Mouse (Mus musculus) right cerebral cortex, postnatal 4 days (tissue): ENCODE results near the gene Acta2.

Experiments
- DNase-seq: peaks from one replicate; pipeline ENCODE4 v3.0.0-alpha.2; 2022

Gene Acta2

DNA sequence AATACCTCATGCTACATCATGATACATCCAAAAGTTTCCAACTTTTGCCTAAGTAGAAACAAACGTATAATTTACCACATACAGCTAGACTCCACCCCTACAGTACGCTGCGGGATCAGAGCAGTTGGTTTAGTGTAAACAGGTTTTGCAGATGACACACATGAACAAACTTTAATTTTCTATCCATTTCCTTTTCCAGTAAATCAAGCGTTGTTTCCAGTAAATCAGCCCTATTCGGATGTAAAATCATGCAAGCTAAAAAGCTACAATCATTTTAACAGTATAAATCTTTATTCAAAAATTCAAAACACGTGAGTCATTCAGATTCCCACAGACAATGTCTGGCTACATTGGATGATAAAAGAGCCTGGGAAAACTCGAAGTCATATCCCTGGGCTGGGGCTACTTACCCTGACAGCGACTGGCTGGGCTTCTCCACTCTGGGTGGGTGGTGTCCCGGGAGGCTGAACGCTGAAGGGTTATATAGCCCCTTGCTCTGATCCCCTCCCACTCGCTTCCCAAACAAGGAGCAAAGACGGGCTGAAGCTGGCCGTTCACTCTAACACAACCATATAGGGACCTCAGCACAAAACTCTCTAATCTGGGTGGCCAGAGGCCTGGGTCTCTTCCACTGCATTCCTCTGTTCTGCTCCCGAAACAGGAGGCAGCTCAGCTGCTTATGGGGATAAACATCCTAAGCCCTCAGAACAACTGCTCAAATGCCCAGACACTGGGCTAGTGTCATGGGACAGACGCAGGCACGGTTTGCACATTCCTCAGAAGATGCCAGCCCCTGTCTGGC, at the start of gene Acta2:
TSS of gene Acta2 (minus strand) at position 711 of the 802 bp plus-strand sequence.
- no peak for DNase-seq

- DNase-seq, result no peak
Observed at GRCm38 (mm10) chr19:34304917-34305316, 49.5 kb upstream of the Acta2 start.

DNA sequence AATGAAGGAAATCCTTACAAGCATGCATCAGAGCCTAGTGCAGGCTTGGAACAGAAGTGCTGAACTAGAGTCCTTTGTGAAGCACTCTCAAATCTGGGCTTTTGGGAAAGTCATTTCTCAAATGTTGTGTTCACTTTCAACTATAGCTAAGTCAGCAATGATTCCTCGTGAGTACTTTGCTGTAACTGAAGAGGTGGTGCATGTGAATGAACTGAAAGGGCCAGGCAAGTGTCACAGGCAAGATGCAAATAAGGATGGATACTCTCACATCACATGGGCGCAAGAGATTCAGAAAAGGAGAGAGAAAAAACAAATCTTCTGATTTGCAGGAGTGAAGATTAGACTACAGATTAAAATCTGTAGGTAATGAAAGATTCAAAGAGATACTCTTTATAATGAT, 45.0 kb upstream of the Acta2 start:
- DNase-seq, result no peak

- no peak for DNase-seq
Observed at GRCm38 (mm10) chr19:34299229-34299628, 43.8 kb upstream of the Acta2 start.

GRCm38 (mm10) chr19:34298531-34298930, 43.1 kb upstream of the Acta2 start:
- no peak for DNase-seq

- no peak for DNase-seq
Observed at GRCm38 (mm10) chr19:34295442-34295841, 40.1 kb upstream of the Acta2 start.

DNA sequence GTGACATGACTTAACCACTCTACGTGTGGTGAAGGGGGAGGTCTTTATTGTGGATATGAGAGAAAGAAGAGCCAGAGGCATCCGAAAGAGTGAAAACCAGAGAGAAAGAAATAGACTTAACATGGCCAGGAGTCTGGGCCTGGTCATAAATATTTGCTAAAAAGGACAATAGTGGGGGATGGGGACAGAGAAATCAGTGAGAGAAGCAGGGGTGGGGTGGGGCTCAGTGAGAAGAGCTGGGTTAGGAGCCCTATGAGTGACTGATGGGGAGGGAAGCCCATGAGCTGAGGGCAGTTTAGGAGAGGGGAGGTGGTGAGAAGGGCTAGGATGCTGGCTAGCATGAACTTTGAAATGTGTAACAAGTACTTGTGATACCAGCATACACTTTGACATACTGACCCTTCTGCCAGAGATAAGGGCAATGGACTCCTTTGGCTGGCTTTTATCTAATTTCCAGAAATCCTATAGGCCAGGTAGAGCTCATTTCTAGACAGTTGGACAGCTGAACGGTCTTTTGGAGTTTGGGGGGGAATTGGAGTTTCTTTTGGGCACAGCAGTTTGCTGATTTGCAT, 38.1 kb upstream of the Acta2 start:
- DNase-seq, result no peak

- DNase-seq, result no peak
Observed at GRCm38 (mm10) chr19:34292701-34293100, 37.3 kb upstream of the Acta2 start.

DNA sequence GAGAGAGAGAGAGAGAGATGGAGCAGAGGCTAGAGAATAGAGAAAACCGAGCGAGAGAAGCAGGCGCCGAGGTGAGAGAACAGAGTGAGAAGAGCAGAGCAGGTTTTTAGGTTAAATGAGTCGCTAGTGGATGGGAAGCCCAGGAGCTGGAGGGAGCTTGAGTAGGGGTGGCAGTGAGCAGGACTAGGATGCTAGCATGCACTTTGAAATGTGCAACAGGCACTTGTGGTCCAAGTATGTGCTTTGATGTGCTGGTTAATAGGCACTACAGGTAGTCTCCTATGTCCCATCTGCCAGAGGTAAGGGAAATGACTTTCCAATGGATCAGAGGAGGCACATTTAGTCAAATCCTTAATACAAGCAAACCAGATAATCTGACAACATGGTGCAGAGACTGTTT, 36.6 kb upstream of the Acta2 start:
- DNase-seq, result no peak

GRCm38 (mm10) chr19:34291379-34291778, 36.0 kb upstream of the Acta2 start:
- DNase-seq, result no peak

- no peak for DNase-seq
Observed at GRCm38 (mm10) chr19:34290872-34291341, 35.5 kb upstream of the Acta2 start.

GRCm38 (mm10) chr19:34289948-34290789, 34.8 kb upstream of the Acta2 start, which contains the start of gene Fas:
Fas (plus strand) TSS chr19:34290666.
- peak; percentile 42 for DNase-seq

DNA sequence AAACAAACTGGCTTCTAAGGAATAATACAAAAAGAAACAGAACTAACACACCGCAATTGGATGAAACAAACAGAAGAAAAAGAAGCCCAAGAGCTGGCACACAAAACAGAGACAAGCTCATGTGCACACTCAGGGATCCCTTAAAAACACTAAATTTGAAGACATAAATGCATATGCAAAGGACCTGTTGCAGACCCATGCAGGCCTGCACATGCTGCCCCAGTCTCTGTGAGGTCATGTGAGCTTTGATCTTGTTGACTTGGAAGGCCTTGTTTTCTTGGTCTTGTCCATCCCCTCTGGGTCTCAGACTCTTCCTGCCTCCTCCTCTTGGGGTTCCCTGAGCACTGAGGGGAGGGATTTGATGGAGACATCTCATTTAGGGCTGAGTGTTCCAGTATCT, 33.3 kb upstream of the Acta2 start:
- no peak for DNase-seq

DNA sequence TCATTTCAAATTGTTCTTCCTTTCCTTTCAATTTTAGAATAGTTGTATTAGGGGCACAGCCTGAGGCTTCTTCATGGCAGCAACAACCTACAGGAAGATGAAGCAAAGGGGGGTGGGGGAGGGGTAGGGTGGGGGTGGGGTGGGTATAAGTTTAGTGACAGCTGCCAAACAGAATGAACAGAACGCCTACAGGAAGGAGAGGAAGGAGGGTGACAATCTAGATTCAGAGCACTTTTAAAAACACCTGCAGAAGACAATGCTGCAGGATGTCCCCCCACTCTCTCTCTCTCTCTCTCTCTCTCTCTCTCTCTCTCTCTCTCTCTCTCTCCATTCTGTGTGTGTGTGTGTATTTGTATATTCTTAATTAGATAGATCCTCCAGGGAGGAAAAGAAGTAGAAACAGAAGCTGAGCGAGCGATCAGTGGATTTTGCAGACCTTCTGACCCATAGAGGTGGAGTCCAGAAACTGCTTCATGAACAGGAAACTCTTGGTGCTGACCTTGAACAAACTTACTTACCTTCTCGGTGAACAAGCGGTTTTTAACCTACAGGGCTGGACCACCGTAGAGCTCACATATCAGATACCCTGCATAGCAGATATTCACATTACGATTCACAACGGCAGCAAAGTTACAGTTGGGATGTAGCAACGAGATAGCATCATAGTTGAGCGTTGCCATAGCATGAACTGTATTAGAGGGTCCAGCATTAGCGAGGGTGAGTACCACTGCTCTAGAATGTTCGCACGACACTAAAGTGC, 32.4 kb upstream of the Acta2 start:
- no peak for DNase-seq

DNA sequence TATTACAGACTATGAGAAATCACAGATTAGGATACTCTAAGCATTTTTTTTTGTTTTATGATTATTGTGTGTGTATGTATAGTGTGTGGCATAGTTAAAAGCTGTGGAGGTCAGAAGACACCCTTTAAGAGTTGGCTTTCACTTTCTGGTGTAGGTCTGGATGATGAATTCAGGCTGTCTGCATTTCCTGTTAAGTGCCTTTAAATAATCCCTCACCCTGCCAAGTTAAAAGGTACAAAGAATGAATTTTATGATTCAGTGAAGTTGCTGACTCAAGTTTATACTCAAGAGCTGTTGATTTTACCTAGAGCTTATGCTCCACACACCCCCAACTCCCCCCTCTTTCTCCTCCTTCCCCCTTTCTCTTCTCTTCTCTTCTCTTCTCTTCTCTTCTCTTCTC, 31.8 kb upstream of the Acta2 start:
- no peak for DNase-seq

- no peak for DNase-seq
Observed at GRCm38 (mm10) chr19:34284826-34285225, 29.4 kb upstream of the Acta2 start.

DNA sequence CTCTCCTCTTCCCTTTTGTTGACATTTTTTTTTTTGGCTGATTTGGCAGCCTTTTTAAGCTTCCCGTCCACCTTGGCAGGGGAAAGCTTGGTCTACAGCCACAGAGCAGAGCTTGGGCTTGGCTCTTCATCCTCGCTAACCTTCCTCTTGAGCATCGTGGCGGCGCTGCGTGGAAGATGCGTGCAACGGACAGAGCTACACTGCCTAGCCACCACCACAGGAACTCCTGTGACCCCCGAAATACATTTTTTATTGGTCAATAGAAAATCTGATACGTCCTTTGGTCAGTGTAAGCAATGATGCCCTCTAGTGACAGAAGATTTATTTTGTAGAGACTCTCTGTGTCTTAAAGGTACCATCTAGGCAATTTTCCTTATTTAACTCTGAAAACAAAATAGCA, 29.0 kb upstream of the Acta2 start:
- no peak for DNase-seq

DNA sequence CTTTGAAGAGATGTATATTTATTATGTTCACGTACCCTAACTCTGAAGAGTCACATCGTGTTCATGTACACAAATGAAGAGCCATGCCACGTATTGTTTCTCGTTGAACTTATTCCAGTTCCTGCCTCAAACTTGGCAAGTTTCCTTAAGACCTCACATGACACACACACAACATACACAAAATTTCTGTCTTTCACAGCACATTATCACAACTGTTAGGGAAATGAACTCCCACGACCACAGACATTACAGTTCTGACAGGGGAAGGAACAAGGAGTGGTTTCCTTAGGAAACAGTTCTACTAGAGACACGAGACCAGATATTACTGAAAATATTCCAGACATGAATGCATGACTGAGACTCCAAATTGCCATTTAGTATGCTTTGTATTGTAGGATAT, 28.2 kb upstream of the Acta2 start:
- no peak for DNase-seq

DNA sequence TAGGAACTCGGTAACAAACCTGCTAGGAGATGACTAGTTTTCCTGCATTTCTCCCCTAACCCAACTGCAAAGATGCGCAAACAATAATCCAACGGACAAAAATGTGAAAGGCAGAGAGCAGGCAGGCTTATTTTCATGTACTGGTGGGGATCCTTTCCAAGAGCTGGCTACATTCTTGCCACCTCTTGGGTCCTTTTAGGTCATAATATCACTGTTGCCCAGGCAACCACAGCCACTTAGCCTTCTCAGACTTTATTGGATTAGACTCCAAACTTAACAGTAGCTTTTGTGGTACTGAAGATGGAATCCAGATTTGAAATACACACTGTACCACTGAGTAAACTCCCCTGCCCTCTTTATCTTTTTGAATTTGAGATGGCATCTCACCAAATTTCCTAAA, 22.7 kb upstream of the Acta2 start:
- DNase-seq, result no peak

DNA sequence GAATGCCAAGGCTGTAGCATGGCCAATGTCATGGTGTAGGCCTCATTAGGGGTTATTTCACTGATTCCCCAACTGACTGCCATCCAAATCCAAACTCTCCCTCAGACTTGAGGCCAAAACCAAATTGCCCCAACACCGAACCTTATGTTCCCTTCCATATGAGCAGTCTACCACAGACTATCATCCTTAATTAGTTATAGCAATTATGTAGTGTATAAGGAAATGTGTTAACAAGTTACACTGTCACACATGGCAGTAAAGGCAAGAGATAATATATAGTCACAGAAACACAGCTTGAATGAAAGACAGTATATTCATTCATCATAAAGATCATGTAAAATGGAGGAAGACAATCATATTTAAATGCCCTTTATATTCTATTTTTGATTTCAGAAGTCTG, 17.7 kb upstream of the Acta2 start:
- no peak for DNase-seq

DNA sequence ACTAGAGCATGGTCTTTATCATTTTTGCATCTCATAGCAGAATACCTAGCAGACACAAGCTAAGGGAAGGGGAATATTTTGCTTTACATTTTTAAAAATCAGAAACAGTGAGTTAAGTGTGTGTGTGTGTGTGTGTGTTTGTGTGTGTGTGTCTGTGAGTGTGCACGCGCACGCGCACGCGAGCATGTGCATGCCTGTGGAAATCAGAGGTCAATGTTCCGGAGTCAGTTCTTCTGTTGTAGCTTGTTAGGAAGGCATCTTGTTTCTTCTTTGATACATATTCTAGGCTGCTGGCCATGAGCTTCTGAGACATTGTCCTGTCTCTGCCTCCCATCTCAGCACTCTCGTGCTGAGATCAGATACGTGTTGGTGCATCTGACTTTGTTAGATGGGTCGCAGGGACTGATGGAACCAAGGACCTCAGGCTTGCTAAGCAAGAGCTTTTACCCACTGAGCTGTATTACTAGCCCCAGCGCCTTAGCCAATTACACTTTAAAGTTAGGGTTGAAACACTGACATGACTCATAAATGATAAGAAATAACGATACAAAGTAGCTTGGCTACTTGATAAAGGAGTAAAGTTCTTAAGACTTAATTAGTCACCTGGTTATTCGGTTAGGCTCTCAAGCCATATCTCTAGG, 15.6 kb upstream of the Acta2 start:
- DNase-seq, result no peak

DNA sequence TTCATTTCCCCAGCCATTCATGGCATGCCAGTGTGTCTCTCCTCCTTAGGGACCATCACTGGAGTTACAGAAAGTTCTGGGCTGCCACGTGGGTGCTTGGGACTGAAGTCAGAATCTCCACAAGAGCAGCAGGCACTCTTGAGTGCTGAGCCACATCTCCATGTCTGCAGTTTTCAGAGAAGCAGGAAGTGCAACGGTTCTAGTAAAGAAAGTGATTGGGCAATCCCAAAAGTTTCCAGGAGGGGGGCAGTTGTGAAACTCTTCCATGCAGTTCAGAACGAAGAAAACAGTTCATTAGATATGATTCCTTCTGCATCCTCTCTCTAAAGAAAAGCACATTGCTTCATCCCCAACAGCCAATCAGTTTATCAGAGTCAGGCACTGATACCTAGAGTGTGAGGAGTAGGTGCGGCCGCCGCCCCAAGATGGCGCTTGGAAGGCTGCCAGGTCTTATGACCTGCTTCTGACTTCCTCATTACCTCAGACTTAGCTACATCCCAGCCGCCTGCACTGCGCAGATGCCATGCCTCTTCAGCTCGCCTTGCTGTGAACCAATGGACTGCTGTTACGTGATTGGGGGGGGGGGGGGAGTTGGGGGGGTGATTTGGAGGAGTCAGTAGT, 14.8 kb upstream of the Acta2 start:
- no peak for DNase-seq
